Mouse (Mus musculus) left cerebral cortex, adult 8-10 months (tissue): ENCODE data around the gene Fads2. TPM values are rescaled to one million over a fixed set of nuclear protein-coding genes. Genes with fewer than 3 reads are reported as not detected.

Experiments used
- DNase-seq, 2 experiments: peaks; one replicate each; pipeline ENCODE4 v3.0.0; 2022; ENCODE audit warnings: low spot score in 2 of 2
- total RNA-seq, 4 experiments: library from RNA; stranded (reverse); gene quantifications; 2 replicates each; pipeline ENCODE4 v1.2.4; 2022

Gene Fads2
- total RNA-seq, 4 experiments from 2014 or later = 123 to 134 (median 128) TPM

DNA sequence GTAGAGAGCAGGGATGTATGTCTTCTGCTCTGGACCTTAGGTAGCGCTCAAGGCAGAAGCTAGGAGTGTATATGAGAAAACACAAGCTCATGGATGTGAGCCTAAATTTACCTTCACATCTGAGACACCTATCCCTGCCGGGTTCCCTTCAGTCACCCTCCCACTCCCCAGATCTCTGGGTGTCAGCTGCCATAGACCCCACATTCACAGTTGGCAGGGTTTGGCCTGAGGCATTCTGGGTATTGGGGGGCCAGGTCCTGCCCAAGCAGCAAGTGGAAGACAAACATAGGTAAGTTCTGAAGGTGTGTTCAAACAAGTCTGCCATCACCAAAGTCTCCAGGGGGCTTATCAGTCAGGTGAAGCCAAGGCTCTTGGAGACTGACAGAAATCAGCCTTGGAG, 39.9 kb downstream of the Fads2 start:
- no peak for DNase-seq

DNA sequence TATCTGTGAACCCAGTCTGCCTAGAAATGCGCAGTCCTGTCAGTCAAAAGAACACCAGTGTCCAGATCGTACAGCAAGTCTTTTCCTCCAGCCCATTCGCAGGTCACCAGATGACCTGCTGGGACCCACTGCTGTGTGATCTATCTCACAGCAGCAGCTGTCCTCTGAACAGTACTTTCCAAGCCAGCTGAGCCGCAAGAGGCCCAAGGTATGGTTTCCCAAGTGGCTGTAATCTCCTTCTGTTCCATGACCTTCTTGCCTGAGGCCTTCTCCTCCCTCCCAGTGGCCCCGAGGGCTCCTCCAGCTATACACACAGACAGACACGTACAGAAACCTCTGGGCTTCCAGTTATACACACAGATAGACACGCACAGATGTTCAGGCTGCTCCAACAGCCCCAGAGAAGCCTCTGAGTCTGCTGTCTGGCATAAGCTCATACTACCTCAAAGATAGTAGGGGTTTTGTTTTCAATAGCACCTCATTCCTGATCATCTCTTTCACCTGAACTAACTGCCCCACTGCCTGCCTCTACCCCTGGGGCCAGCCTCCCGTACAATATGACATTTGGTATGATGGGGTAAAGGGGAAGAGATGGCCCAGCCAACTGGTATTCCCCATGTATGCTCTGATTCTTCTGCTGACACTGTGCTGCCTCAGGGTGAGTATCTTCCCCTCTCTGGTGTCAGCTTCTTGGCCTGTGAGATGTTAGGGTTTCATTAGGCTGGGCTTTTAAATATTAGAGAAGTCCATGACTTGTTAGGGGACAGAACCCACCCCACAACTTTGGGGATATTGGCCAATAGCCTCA, 40.6 kb downstream of the Fads2 start:
- DNase-seq = no peak

GRCm38 (mm10) chr19:10059911-10060567, 41.5 kb downstream of the Fads2 start:
- DNase-seq = no peak

GRCm38 (mm10) chr19:10058876-10059427, 42.6 kb downstream of the Fads2 start:
- no peak for DNase-seq

GRCm38 (mm10) chr19:10058352-10058825, 43.2 kb downstream of the Fads2 start:
- DNase-seq = no peak

GRCm38 (mm10) chr19:10057486-10058351, 43.8 kb downstream of the Fads2 start:
- no peak for DNase-seq

DNA sequence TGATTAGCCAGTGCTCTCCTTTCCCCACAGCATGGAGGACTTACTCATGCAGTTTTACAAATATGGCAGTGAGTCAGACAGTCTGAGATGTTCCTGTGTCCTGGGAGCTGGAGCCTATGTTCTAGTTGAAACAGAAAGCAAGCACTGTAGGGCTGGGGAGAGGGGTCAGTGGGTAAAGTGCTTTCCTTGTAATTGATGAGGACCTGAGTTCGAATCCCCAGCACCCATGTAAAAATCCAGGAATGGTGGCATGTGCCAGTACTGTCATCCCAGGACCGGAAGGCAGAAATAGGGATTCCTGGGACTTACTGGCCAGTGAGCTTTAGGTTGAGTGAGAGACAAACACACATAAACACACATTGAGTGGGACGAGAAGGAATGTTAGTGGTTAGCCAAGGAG, 44.9 kb downstream of the Fads2 start:
- DNase-seq = no peak

DNA sequence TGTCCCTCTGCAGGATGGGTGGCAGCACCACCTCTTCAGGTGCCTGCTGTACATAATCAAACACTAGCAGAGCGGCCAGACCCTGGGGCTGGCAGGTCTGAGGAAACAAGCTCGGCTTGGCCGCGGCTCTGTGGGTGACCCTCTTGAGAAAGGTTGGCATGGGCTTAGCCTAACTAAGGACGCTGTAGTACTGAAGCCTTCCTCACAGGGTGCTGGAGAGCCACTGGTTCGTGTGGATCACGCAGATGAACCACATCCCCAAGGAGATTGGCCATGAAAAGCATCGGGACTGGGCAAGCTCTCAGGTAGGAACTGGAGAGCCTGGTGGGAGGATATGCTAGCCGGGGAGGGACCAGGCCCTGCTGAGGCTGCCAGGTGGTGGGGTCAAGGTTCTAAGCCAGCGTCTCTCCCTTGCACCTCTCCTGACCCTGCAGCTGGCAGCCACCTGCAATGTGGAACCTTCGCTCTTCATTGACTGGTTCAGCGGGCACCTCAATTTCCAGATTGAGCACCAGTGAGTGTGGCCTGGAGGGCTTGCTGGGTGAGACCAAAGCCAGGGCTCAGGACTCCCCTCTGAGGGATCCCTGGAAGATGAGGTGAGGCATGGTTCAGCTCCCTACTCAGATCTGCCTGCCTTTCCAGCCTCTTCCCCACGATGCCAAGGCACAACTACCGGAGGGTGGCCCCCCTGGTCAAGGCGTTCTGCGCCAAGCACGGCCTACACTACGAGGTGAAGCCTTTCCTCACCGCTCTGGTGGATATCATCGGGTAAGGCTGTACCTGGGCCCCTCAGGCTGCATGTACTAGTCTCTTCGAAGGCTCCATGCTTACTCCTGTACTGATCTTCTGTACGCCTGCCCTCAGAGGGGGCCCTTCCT, 45.5 kb downstream of the Fads2 start:
- DNase-seq = no peak

DNA sequence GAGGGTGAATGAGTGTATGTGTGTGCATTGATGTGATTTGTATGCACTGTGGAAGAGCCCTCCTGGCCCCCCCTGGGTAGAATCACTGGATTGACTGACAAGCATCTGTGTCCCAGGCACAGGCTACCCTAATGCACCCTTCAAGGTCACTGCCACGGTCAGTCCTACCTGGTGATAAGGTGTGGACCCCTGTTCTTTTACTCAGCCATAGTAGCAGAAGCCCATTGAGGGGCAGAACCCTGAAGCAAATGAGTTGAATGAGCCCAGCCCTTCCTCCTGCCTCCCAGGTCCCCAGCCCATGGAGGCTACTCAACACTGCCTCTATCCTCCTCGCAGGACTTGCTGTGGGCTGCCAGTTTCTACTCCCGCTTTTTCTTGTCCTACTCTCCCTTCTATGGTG, 46.3 kb downstream of the Fads2 start:
- no peak for DNase-seq

- DNase-seq = no peak
Measured at GRCm38 (mm10) chr19:10054361-10055075, 47.0 kb downstream of the Fads2 start.

- DNase-seq = no peak
Measured at GRCm38 (mm10) chr19:10053692-10054260, 47.8 kb downstream of the Fads2 start.

- no peak for DNase-seq
Measured at GRCm38 (mm10) chr19:10052698-10053097, 48.8 kb downstream of the Fads2 start.

DNA sequence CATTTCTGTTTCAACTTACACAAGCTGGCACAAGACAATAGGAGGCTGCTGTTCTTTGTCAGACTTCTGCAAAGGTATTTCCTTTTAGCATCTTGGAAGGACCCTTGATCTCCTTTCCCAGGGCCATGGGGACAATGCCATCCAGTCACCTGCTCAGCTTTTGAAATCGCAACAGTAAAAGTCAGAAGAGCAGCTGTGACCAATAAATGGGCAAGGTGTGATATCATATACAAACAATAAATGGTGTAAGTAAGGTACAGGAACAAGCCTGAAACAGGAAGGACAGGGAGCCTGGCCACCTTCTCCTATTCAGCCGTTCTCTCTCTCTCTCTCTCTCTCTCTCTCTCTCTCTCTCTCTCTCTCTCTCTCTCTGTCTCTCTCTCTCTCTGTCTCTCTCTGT, 51.1 kb downstream of the Fads2 start:
- DNase-seq = no peak

GRCm38 (mm10) chr19:10049533-10049932, 52.0 kb downstream of the Fads2 start:
- DNase-seq = no peak

- no peak for DNase-seq
Measured at GRCm38 (mm10) chr19:10046983-10047382, 54.6 kb downstream of the Fads2 start.

GRCm38 (mm10) chr19:10046346-10046745, 55.2 kb downstream of the Fads2 start:
- DNase-seq = no peak

DNA sequence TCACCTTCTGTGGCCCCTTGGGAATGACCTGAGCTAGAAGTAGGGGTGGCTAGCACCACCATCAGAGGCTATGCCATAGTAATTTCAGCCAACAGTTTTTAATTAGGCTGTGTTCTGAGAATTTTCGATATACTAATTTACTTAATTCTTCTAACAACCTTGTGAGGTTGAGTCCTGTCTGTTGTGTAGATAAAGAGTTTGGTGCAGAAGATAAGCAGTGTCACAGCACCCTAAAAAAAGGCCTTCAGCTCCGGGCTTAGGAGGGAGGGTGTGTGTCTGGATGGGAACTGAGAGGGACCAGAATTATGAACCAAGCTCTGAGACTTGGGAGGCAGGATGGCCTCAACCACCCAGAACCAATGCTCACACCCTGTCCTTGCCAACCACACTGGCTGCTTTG, 55.8 kb downstream of the Fads2 start:
- no peak for DNase-seq

- no peak for DNase-seq
Measured at GRCm38 (mm10) chr19:10043643-10044042, 57.9 kb downstream of the Fads2 start.

DNA sequence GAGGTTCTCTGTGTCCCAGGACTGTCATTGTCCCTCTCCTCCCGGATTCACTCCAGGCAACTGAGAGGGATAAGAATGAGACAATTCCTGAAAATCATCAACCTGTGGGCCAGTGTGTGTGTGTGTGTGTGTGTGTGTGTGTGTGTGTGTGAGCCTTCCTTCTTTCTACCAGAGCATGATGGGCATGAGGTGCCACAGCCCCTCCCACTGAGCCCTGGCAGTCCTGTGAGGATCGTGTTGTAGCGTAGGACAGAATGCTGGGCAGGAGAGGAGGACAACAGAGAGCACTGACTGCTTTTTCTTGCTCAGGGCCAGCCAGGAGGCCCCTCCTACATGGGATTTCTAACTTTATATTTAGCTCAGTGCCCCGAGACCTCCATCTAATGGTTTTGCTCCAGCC, 58.7 kb downstream of the Fads2 start:
- no peak for DNase-seq

- DNase-seq = no peak
Measured at GRCm38 (mm10) chr19:10042232-10042631, 59.3 kb downstream of the Fads2 start.
